Mouse (Mus musculus): ENCODE measurements at regions not wholly inside any gene's neighbourhood (a gene's known extent, or its start where the extent isn't known, plus 50 kb on each side); places are given as distances from the start of the nearest gene placed in this dataset.

- TF ChIP-seq CTCF (IDR thresholded peaks at IDR 0.05; ENCODE audit: low read depth, low read length) (no peak), TAL1 (conservative IDR thresholded peaks at IDR 0.05; ENCODE audit: low read depth, low read length) (no peak), GATA2 (IDR thresholded peaks at IDR 0.05; ENCODE audit: borderline replicate concordance, low read depth, low read length) (no peak), GATA1 (IDR thresholded peaks at IDR 0.05; ENCODE audit: borderline replicate concordance, low read length) (no peak), POLR2AphosphoS5 (IDR thresholded peaks at IDR 0.05; ENCODE audit: insufficient replicate concordance, low read depth, low read length) (no peak)
These were observed 145.1 kb downstream of the 4930564D02Rik start for GRCm38 (mm10) chr3:105211726-105212125.

All from G1E (cell line).